Comparison of ENCODE assay signal across 16 mouse cellular contexts in the genomic region with DNA sequence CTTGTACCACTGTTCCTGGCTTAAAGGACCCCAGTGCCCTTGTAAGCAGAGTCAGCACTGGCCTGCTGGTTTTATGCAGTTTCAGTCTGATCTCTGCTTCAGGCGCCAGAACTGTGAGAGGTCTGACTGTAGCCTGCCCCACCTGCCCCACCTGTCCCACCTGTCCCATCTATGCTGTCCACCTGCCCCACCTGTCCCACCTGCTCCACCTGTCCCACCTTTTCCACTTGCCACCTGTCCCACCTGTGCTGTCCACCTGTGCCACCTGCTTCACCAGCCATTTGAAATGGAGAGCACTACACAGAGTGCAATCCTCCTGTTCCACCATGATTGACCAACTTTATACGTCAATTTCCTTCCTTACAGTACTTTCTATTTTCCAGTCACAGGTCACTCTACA.
"Had no signal": no experiment of that assay in that cellular context is flagged by ENCODE, and none has a peak within 500 bp of the region (broad histone marks: within the 10 kb centered on the region; RNA-seq: fewer than 3 reads in every experiment).

No protein-coding gene starts in this region.

- H3K27ac ChIP-seq: neural tube, embryonic 13.5 days; neural tube, embryonic 15.5 days; stomach, embryonic 15.5 days; stomach, postnatal 0 days had no signal

- H3K4me2 ChIP-seq: neural tube, embryonic 13.5 days; neural tube, embryonic 15.5 days; stomach, embryonic 15.5 days had no signal

- H3K27me3 ChIP-seq: neural tube, embryonic 13.5 days; neural tube, embryonic 15.5 days; stomach, embryonic 15.5 days had no signal

- DNase-seq: retina, postnatal 1 day; right cerebral cortex, adult 18-20 months; right cerebral cortex, postnatal 14 days; right cerebral cortex, postnatal 25 days; right cerebral cortex, postnatal 4 days; spleen, adult 18-20 months; thymus, adult 18-20 months; thymus, adult 2 months; thymus, postnatal 14 days; thymus, postnatal 25 days; thymus, postnatal 36 days; thymus, postnatal 4 days had no signal

- H3K4me3 ChIP-seq: neural tube, embryonic 13.5 days; neural tube, embryonic 15.5 days; stomach, embryonic 15.5 days had no signal

- H3K36me3 ChIP-seq: neural tube, embryonic 13.5 days; neural tube, embryonic 15.5 days; stomach, embryonic 15.5 days had no signal

- H3K4me1 ChIP-seq: neural tube, embryonic 13.5 days; neural tube, embryonic 15.5 days; stomach, embryonic 15.5 days had no signal

- H3K9ac ChIP-seq: neural tube, embryonic 13.5 days; neural tube, embryonic 15.5 days; stomach, embryonic 15.5 days had no signal

- H3K9me3 ChIP-seq: neural tube, embryonic 13.5 days; neural tube, embryonic 15.5 days; stomach, embryonic 15.5 days had no signal
